Mouse (Mus musculus) urinary bladder, postnatal 10 days (tissue): ENCODE results near the gene Cdh6.

Experiments used
- DNase-seq: peaks from one replicate; pipeline ENCODE4 v3.0.0; 2022; ENCODE audit warnings: low spot score

Cdh6 gene

GRCm38 (mm10) chr15:13155820-13156219 lies 17.7 kb downstream of the Cdh6 start:
- no peak for DNase-seq

GRCm38 (mm10) chr15:13155418-13155817 lies 18.1 kb downstream of the Cdh6 start:
- no peak for DNase-seq

GRCm38 (mm10) chr15:13141983-13142382 lies 31.5 kb downstream of the Cdh6 start:
- no peak for DNase-seq

GRCm38 (mm10) chr15:13139662-13140061 lies 33.8 kb downstream of the Cdh6 start:
- DNase-seq = no peak

- no peak for DNase-seq
Observed at GRCm38 (mm10) chr15:13137166-13137565, 36.3 kb downstream of the Cdh6 start.

- DNase-seq = no peak
Observed at GRCm38 (mm10) chr15:13134086-13134485, 39.4 kb downstream of the Cdh6 start.

- no peak for DNase-seq
Observed at GRCm38 (mm10) chr15:13133370-13133769, 40.1 kb downstream of the Cdh6 start.

- no peak for DNase-seq
Observed at GRCm38 (mm10) chr15:13132493-13132892, 41.0 kb downstream of the Cdh6 start.

- no peak for DNase-seq
Observed at GRCm38 (mm10) chr15:13130246-13130645, 43.2 kb downstream of the Cdh6 start.

- DNase-seq = no peak
Observed at GRCm38 (mm10) chr15:13100341-13100740, 73.1 kb downstream of the Cdh6 start.

- no peak for DNase-seq
Observed at GRCm38 (mm10) chr15:13097861-13098260, 75.6 kb downstream of the Cdh6 start.

GRCm38 (mm10) chr15:13095406-13095805 lies 78.1 kb downstream of the Cdh6 start:
- DNase-seq = no peak

- DNase-seq = no peak
Observed at GRCm38 (mm10) chr15:13094881-13095256, 78.6 kb downstream of the Cdh6 start.

- no peak for DNase-seq
Observed at GRCm38 (mm10) chr15:13093954-13094880, 79.3 kb downstream of the Cdh6 start.

- DNase-seq = no peak
Observed at GRCm38 (mm10) chr15:13092064-13092463, 81.4 kb downstream of the Cdh6 start.

- no peak for DNase-seq
Observed at GRCm38 (mm10) chr15:13088504-13089058, 84.9 kb downstream of the Cdh6 start.

- DNase-seq = no peak
Observed at GRCm38 (mm10) chr15:13084746-13085145, 88.7 kb downstream of the Cdh6 start.

GRCm38 (mm10) chr15:13076908-13077669 lies 96.4 kb downstream of the Cdh6 start:
- DNase-seq = no peak

- no peak for DNase-seq
Observed at GRCm38 (mm10) chr15:13074047-13074446, 99.4 kb downstream of the Cdh6 start.

GRCm38 (mm10) chr15:13068213-13068516 lies 105.3 kb downstream of the Cdh6 start:
- no peak for DNase-seq

GRCm38 (mm10) chr15:13067429-13068212 lies 105.9 kb downstream of the Cdh6 start:
- no peak for DNase-seq

GRCm38 (mm10) chr15:13066765-13067164 lies 106.7 kb downstream of the Cdh6 start:
- no peak for DNase-seq
